Mouse (Mus musculus): ENCODE results near the gene Pla2g5. TPM values are rescaled to one million over a fixed set of nuclear protein-coding genes. Genes with fewer than 3 reads are reported as not detected.

Gene Pla2g5
- polyA plus RNA-seq, 1 experiment from 2014 or later: 0.42 TPM

GRCm38 (mm10) chr4:138757416-138757815 lies 105.9 kb downstream of the Pla2g5 start, which contains the start of gene Pla2g2f:
TSS of gene Pla2g2f (minus strand) at chr4:138757626.
- H3K4me1 ChIP-seq (replicated peaks; ENCODE audit: control insufficient read depth, insufficient read depth, low read length): 0 out of 2 replicates have a peak, but pooled peaks cover 3% of the 10 kb centered on the region
- H3K4me2 ChIP-seq (ENCODE audit: low read length): no peak within 1 kb of the TSS
- H3K9me3 ChIP-seq (ENCODE audit: control insufficient read depth, low read length): no peaks in the 10 kb centered on the region
- no peak within 1 kb of the TSS for H3K27ac ChIP-seq (ENCODE audit: low read depth)
- H3K4me3 ChIP-seq (ENCODE audit: low read depth, low read length): no peak within 1 kb of the TSS
- ATAC-seq (replicated peaks; ENCODE audit: low FRiP score, low TSS enrichment, low read depth) (no peak), DNase-seq (ENCODE audit: low spot score) (no peak)
- WGBS: 87% methylated on average over 8 of the region's 8 CpGs
- H3K27me3 ChIP-seq (replicated peaks; ENCODE audit: control insufficient read depth, insufficient read depth, low read length): no peaks in the 10 kb centered on the region
- no peaks in the 10 kb centered on the region for H3K36me3 ChIP-seq (ENCODE audit: control insufficient read depth, insufficient read depth, low read length)
- H3K9ac ChIP-seq (ENCODE audit: low read length): no peak within 1 kb of the TSS

GRCm38 (mm10) chr4:138755983-138756382 lies 107.3 kb downstream of the Pla2g5 start:
- Histone ChIP-seq H3K27me3 (replicated peaks; ENCODE audit: control insufficient read depth, insufficient read depth, low read length) (no peaks in the 10 kb centered on the region), H3K36me3 (ENCODE audit: control insufficient read depth, insufficient read depth, low read length) (no peaks in the 10 kb centered on the region), H3K4me2 (ENCODE audit: low read length) (no peak overlapping the region), H3K4me1 (replicated peaks; ENCODE audit: control insufficient read depth, insufficient read depth, low read length) (0 out of 2 replicates have a peak, but pooled peaks cover 3% of the 10 kb centered on the region), H3K9me3 (ENCODE audit: control insufficient read depth, low read length) (no peaks in the 10 kb centered on the region), H3K4me3 (ENCODE audit: low read depth, low read length) (no peak overlapping the region), H3K9ac (ENCODE audit: low read length) (no peak overlapping the region), H3K27ac (ENCODE audit: low read depth) (no peak overlapping the region)
- WGBS: 85% methylated on average over 11 of the region's 11 CpGs
- ATAC-seq (replicated peaks; ENCODE audit: low FRiP score, low TSS enrichment, low read depth) (no peak), DNase-seq (ENCODE audit: low spot score) (no peak)

- Histone ChIP-seq H3K9me3 (ENCODE audit: control insufficient read depth, low read length) (no peaks in the 10 kb centered on the region), H3K9ac (ENCODE audit: low read length) (no peak overlapping the region), H3K27ac (ENCODE audit: low read depth) (no peak overlapping the region), H3K4me2 (ENCODE audit: low read length) (no peak overlapping the region), H3K4me1 (replicated peaks; ENCODE audit: control insufficient read depth, insufficient read depth, low read length) (0 out of 2 replicates have a peak, but pooled peaks cover 3% of the 10 kb centered on the region), H3K36me3 (ENCODE audit: control insufficient read depth, insufficient read depth, low read length) (no peaks in the 10 kb centered on the region), H3K4me3 (ENCODE audit: low read depth, low read length) (no peak overlapping the region), H3K27me3 (replicated peaks; ENCODE audit: control insufficient read depth, insufficient read depth, low read length) (no peaks in the 10 kb centered on the region)
- 67% methylated on average over 4 of the region's 4 CpGs for WGBS
- DNase-seq (ENCODE audit: low spot score) (no peak), ATAC-seq (replicated peaks; ENCODE audit: low FRiP score, low TSS enrichment, low read depth) (no peak)
Measured at GRCm38 (mm10) chr4:138755439-138755838, 107.8 kb downstream of the Pla2g5 start.

- no peaks in the 10 kb centered on the region for H3K36me3 ChIP-seq (ENCODE audit: control insufficient read depth, insufficient read depth, low read length)
- H3K4me2 ChIP-seq (ENCODE audit: low read length): no peak overlapping the region
- no peak overlapping the region for H3K4me3 ChIP-seq (ENCODE audit: low read depth, low read length)
- 73% methylated on average over 9 of the region's 9 CpGs for WGBS
- H3K27me3 ChIP-seq (replicated peaks; ENCODE audit: control insufficient read depth, insufficient read depth, low read length): no peaks in the 10 kb centered on the region
- no peaks in the 10 kb centered on the region for H3K9me3 ChIP-seq (ENCODE audit: control insufficient read depth, low read length)
- no peak for DNase-seq (ENCODE audit: low spot score)
- no peak for ATAC-seq (replicated peaks; ENCODE audit: low FRiP score, low TSS enrichment, low read depth)
- H3K9ac ChIP-seq (ENCODE audit: low read length): no peak overlapping the region
- H3K27ac ChIP-seq (ENCODE audit: low read depth): no peak overlapping the region
- 0 out of 2 replicates have a peak, but pooled peaks cover 3% of the 10 kb centered on the region for H3K4me1 ChIP-seq (replicated peaks; ENCODE audit: control insufficient read depth, insufficient read depth, low read length)
Measured at GRCm38 (mm10) chr4:138754432-138754831, 108.8 kb downstream of the Pla2g5 start.

GRCm38 (mm10) chr4:138753608-138754007 lies 109.7 kb downstream of the Pla2g5 start:
- WGBS: 81% methylated on average over 3 of the region's 3 CpGs
- H3K9me3 ChIP-seq (ENCODE audit: control insufficient read depth, low read length): no peaks in the 10 kb centered on the region
- no peak overlapping the region for H3K9ac ChIP-seq (ENCODE audit: low read length)
- no peaks in the 10 kb centered on the region for H3K36me3 ChIP-seq (ENCODE audit: control insufficient read depth, insufficient read depth, low read length)
- DNase-seq (ENCODE audit: low spot score): no peak
- H3K27me3 ChIP-seq (replicated peaks; ENCODE audit: control insufficient read depth, insufficient read depth, low read length): no peaks in the 10 kb centered on the region
- 0 out of 2 replicates have a peak, but pooled peaks cover 3% of the 10 kb centered on the region for H3K4me1 ChIP-seq (replicated peaks; ENCODE audit: control insufficient read depth, insufficient read depth, low read length)
- no peak overlapping the region for H3K27ac ChIP-seq (ENCODE audit: low read depth)
- H3K4me3 ChIP-seq (ENCODE audit: low read depth, low read length): no peak overlapping the region
- no peak for ATAC-seq (replicated peaks; ENCODE audit: low FRiP score, low TSS enrichment, low read depth)
- no peak overlapping the region for H3K4me2 ChIP-seq (ENCODE audit: low read length)

- Histone ChIP-seq H3K27ac (ENCODE audit: low read depth) (no peak overlapping the region), H3K27me3 (replicated peaks; ENCODE audit: control insufficient read depth, insufficient read depth, low read length) (no peaks in the 10 kb centered on the region), H3K36me3 (ENCODE audit: control insufficient read depth, insufficient read depth, low read length) (no peaks in the 10 kb centered on the region), H3K4me3 (ENCODE audit: low read depth, low read length) (no peak overlapping the region), H3K4me1 (replicated peaks; ENCODE audit: control insufficient read depth, insufficient read depth, low read length) (0 out of 2 replicates have a peak, but pooled peaks cover 3% of the 10 kb centered on the region), H3K9me3 (ENCODE audit: control insufficient read depth, low read length) (no peaks in the 10 kb centered on the region), H3K4me2 (ENCODE audit: low read length) (no peak overlapping the region), H3K9ac (ENCODE audit: low read length) (no peak overlapping the region)
- DNase-seq (ENCODE audit: low spot score): no peak
- WGBS: 88% methylated on average over 6 of the region's 6 CpGs
- no peak for ATAC-seq (replicated peaks; ENCODE audit: low FRiP score, low TSS enrichment, low read depth)
Measured at GRCm38 (mm10) chr4:138752603-138753002, 110.7 kb downstream of the Pla2g5 start.

Other genes starting within 250 kb of the Pla2g5 start
- 0.11 and 0.26 TPM in 2 replicates for gene Vwa5b1, start 227.6 kb downstream of the Pla2g5 start, polyA plus RNA-seq (2014; fragmentation: Nextera tagmentation; extraction: Ambion mirVana)
- gene Pla2g2c, start 138.7 kb downstream of the Pla2g5 start, polyA plus RNA-seq (2014; fragmentation: Nextera tagmentation; extraction: Ambion mirVana): 0.22 and 0.35 TPM in 2 replicates
- 1.0 and 1.8 TPM in 2 replicates for gene Ubxn10, start 126.3 kb downstream of the Pla2g5 start, polyA plus RNA-seq (2014; fragmentation: Nextera tagmentation; extraction: Ambion mirVana)
- 0.12 and 0.80 TPM in 2 replicates for gene Pla2g2f, start 105.9 kb downstream of the Pla2g5 start, polyA plus RNA-seq (2014; fragmentation: Nextera tagmentation; extraction: Ambion mirVana)
- 1.1 TPM in 1 of 2 replicates, not detected in the other for gene Pla2g2d, start 87.7 kb downstream of the Pla2g5 start, polyA plus RNA-seq (2014; fragmentation: Nextera tagmentation; extraction: Ambion mirVana)
- not detected in 2 replicates for gene Gm13030, start 10.5 kb upstream of the Pla2g5 start, polyA plus RNA-seq (2014; fragmentation: Nextera tagmentation; extraction: Ambion mirVana)
- gene Pla2g2e, start 14.5 kb upstream of the Pla2g5 start, polyA plus RNA-seq (2014; fragmentation: Nextera tagmentation; extraction: Ambion mirVana): not detected in 2 replicates
- 3.0 and 4.7 TPM in 2 replicates for gene Otud3, start 50.5 kb upstream of the Pla2g5 start, polyA plus RNA-seq (2014; fragmentation: Nextera tagmentation; extraction: Ambion mirVana)
- 54.1 and 56.2 TPM in 2 replicates for gene Rnf186, start 103.6 kb upstream of the Pla2g5 start, polyA plus RNA-seq (2014; fragmentation: Nextera tagmentation; extraction: Ambion mirVana)
- 9.4 and 10.0 TPM in 2 replicates for gene Tmco4, start 109.4 kb upstream of the Pla2g5 start, polyA plus RNA-seq (2014; fragmentation: Nextera tagmentation; extraction: Ambion mirVana)
- gene Htr6, start 212.1 kb upstream of the Pla2g5 start, polyA plus RNA-seq (2014; fragmentation: Nextera tagmentation; extraction: Ambion mirVana): 0.16 and 0.20 TPM in 2 replicates
- gene Nbl1, start 229.5 kb upstream of the Pla2g5 start, polyA plus RNA-seq (2014; fragmentation: Nextera tagmentation; extraction: Ambion mirVana): 50.5 and 55.5 TPM in 2 replicates